Mouse (Mus musculus) spleen, postnatal 4 days (tissue): ENCODE measurements around the gene Nhsl2.
"Not testable (repeated sequence)": the region's sequence is repeated elsewhere in the genome, so short reads cannot be mapped to it uniquely, and the experiment has no call there.

Source experiments
- DNase-seq, 2 experiments: peaks; one replicate each; pipeline ENCODE4 v3.0.0; 2022; ENCODE audit warnings: low spot score in 2 of 2

Gene Nhsl2

GRCm38 (mm10) chrX:102085798-102086443, 236.7 kb downstream of the Nhsl2 start:
- DNase-seq = no peak

DNA sequence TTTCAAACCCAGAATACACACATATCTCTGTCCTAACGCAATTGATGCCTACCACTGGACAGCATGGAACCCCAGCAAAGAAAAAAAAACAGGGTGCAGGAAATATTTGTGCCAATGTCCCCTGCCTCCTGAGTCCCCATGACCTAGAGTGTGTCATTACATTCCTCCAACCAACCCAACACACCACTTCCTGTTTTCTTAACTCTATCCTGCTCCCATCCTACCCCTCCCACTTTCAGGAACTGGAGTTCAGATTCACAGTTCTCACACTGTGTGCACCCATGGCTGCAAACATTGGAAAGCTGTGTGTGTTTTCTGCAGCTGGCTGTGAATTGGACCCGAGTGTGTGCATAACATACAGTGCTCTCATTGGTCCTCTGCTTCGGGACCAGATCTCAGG, 241.4 kb downstream of the Nhsl2 start:
- DNase-seq = no peak

DNA sequence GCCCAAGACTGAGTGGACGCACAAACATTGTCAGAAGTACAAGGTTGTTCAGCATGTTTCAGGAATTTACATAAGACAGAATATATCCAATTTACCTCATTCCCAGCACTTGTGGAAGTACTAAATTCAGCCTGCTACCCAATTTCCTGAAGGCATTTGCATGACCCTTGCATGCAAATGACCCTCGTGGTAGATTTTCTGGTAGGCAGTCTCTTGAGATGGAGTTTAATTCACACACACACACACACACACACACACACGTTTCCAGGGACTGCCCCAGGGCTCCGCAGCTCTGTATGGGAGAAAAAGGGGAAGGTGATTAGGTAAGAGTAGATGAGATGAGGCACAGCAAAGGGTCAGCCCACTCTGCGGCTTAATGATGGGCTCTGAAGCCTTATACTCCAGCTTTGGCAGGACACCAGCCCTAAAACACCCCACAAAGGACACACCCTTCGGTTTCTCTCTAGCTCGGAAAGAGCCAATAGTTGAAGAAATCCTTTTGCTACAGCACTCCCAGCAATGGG, 245.3 kb downstream of the Nhsl2 start:
- no peak for DNase-seq

DNA sequence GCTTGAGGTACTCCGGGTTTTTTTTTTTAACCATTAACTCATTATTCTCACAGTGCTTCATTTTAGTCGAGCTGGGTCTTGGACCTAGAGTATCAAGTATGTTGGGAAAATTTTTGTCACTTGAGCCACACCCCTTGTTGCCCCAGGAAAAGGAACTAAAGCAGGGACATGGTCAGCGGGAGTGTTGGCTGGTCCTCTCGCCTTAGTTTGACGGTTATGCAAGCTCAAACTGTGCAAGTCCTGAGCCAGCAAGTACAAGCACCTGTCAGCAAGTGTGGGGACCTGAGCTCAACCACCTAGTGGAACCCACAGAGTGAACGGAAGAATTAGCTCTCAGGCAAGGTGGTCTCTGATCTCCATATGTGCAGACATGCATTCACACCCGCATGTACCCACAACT, 252.7 kb downstream of the Nhsl2 start:
- DNase-seq = no peak

- DNase-seq = not testable (repeated sequence)
These were observed 254.6 kb downstream of the Nhsl2 start for GRCm38 (mm10) chrX:102103830-102104229.

DNA sequence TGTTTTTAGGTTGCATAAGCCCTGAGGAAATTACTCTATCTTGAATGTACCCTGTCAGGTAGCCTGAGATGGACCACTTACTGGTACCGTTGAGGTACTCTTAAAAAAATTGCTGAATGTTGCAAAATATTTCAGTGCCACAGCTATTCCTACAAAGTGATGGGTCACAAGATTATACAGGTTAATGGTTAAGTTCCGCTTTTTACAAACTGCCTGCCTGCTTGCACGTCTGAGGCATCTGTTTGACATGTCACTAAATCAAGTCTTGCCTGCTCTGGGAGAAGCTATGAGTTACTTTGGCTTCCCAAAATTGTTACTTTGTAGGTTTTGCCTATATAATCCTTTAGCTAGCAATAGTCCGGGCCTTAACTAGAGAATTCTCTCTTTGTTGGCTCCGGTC, 260.2 kb downstream of the Nhsl2 start:
- DNase-seq = not testable (repeated sequence)

DNA sequence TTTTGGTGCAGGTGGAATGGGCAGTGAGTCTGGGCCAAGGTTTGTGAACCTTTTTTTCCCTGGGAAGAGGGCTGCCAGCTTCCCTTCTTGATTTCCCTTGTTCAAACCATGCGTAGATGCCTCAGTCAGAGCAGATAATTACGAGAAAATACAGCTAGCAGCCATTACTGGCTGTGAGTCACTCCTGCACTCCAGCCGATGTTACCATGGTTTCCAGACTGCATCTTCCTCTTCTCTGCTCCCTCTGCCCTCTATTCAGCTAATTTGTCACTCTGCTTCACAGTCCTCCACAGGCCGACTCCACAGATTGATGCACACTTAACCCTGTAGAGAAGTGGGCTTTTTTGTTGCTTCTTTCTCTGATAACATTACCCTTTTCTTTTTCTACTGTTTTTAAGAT, 266.5 kb downstream of the Nhsl2 start:
- DNase-seq = no peak

- DNase-seq = peak; percentile 88 to 92
These were observed 270.1 kb downstream of the Nhsl2 start, which contains the start of gene Pin4 for GRCm38 (mm10) chrX:102119042-102119864. Pin4 (plus strand) TSS chrX:102119447.

DNA sequence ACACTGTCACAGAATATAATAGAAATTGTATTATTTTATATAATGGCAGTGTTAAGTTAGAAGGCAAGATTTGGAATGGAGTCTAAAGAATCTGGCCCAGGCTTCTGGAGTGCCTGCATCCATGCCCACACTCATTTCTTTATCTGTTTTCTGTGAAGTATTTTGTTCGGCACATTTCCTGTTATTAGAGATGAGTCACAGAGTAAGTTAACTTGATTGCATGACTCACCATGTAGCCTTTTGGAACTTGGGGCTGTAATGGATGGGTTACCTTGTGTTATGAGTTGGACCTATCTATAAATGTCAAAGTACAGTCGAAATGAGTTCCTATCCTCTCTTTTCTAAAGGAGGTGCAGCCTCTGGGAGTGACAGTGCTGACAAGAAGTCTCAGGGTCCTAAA, 272.1 kb downstream of the Nhsl2 start:
- no peak for DNase-seq

DNA sequence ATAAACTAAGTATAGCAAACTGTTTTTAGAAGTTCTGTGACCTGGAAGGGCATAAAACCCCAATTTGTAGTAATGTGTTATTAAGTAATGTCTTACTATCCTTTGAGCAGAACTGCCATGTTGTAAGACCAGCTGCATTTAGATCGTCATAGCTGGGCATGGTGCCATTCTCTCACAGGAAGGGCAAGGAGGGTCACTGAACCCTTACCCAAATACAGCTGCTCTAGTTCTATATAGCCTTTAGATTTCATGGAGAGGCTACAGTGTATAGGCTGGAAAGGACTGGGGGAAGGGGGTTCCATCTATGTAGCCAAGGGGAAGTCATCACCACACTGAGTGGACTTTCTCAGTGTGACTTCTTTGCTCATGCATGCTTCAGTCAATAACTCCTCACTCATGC, 292.0 kb downstream of the Nhsl2 start:
- no peak for DNase-seq
